Mouse (Mus musculus) bone marrow, adult 2 months (tissue): ENCODE results near the gene Smyd3. TPM values are rescaled to one million over a fixed set of nuclear protein-coding genes. Genes with fewer than 3 reads are reported as not detected.

Experiments
- H3K27ac ChIP-seq: fragments of 200-500 bp; 2 replicates; pipeline ENCODE4 v1.5.1; 2012; ENCODE audit warnings: low read depth, mild to moderate bottlenecking, control low read depth, inconsistent platforms, low read length; ENCODE audit not compliant: control insufficient read depth, poor library complexity, insufficient read depth
- H3K4me1 ChIP-seq: fragments of 200-500 bp; 2 replicates; pipeline ENCODE4 v1.6.1; 2011; ENCODE audit warnings: low read length; ENCODE audit not compliant: control insufficient read depth, insufficient read depth
- H3K4me3 ChIP-seq: fragments of 200-500 bp; replicated peaks from 2 replicates; pipeline ENCODE3; 2011; ENCODE audit warnings: mild to moderate bottlenecking, low read depth, low read length, control low read depth; ENCODE audit not compliant: control insufficient read depth
- CTCF ChIP-seq: fragments of 200-500 bp; IDR thresholded peaks from 2 replicates; pipeline ENCODE4 v1.5.1; 2011; ENCODE audit warnings: low read length, control low read depth; ENCODE audit not compliant: control insufficient read depth, insufficient read depth
- POLR2A ChIP-seq: fragments of 200-500 bp; IDR thresholded peaks from 2 replicates; pipeline ENCODE4 v1.6.1; 2011; ENCODE audit warnings: low read depth, mild to moderate bottlenecking, control low read depth, low read length, borderline replicate concordance; ENCODE audit not compliant: control insufficient read depth
- WGBS: fragments of 180-500 bp; shearing (Covaris S2); methylation state at CpG from one replicate; pipeline ENCODE4 v1.1.7; 2018; 5-methylcytosine and 5-hydroxymethylcytosine counted together
- polyA plus RNA-seq: library from polyadenylated mRNA; stranded (reverse); fragments of >200 nt; gene quantifications from 2 replicates; pipeline ENCODE4 v1.2.4, GENCODE M21; 2011; ENCODE audit warnings: low replicate concordance; ENCODE audit not compliant: missing spikeins, insufficient read depth, insufficient read length

Gene Smyd3
- polyA plus RNA-seq, 1 experiment: 20.8 TPM

DNA sequence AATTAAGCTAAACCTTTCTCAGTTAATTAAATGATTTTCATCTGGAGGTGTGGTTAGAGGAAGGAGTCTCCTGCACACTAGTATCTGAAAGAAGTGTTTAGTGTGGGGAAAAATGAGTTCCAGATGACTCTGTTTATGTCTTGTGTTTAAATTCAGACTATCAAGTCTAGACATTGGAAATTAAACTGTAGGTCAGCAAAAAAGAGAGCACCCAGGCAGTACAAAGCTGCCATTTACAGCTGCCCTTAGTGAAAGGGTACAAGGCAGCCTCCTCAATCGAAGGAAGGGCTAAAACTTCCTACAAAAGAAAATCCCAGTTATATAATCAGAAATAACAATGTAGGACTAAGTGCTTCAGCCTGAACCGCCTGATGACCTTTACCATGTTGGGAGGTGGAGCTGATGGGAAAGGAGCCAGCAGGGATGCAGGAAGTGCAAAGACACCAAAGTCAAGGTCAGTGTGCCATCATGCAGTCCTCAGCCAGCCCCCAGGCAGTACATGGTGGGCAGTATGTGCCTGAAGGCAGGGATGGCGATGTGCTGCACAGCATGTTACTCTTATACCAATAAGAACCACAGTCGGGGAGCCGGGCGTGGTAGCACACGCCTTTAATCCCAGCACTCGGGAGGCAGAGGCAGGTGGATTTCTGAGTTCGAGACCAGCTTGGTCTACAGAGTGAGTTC lies 319.2 kb downstream of the Smyd3 start:
- WGBS: 78% methylated on average over 9 of the region's 9 CpGs

DNA sequence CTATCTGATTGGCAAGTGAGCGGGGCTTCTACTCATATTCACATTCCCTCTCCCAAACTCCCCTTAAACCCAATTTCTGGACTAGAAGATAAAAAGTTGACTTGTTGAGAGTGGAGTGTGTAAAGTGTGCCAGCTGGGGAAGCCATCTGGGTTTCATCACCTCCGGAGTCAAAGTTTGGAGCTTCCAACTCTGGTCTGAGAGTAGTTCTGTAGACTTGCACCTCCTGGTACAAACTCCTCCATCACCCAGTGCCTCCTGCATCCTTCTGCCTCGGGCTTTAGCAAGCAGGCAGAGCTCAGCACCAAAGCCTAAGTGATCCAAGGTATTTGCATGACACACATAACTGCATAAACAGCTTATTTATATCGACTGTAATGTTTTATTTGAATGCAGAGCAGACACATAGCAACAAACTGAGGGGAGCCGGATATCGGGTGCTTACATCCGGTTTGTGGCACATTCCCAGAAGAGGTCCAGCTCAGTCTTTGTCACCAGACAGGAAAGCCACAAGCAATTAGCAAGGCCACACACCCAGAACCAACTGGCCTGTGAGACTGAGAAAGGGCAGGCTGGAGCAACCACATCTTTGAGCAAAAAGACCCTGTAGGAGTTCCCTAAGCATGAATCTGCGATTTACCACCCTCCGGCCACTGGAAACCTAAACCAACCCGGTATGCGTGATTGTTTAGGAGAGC lies 319.9 kb downstream of the Smyd3 start:
- WGBS: 41% methylated on average over 11 of the region's 11 CpGs
- Histone ChIP-seq H3K27ac (no peak overlapping the region), H3K4me1 (no peaks in the 10 kb centered on the region), H3K4me3 (no peak overlapping the region)
- TF ChIP-seq CTCF (no peak), POLR2A (no peak)

More for the DNA sequence above, 319.2 kb downstream of the Smyd3 start:
- no peak overlapping the region for H3K27ac ChIP-seq
- TF ChIP-seq POLR2A: no peak
- TF ChIP-seq CTCF: no peak
- H3K4me3 ChIP-seq: no peak overlapping the region
- H3K4me1 ChIP-seq: no peaks in the 10 kb centered on the region

DNA sequence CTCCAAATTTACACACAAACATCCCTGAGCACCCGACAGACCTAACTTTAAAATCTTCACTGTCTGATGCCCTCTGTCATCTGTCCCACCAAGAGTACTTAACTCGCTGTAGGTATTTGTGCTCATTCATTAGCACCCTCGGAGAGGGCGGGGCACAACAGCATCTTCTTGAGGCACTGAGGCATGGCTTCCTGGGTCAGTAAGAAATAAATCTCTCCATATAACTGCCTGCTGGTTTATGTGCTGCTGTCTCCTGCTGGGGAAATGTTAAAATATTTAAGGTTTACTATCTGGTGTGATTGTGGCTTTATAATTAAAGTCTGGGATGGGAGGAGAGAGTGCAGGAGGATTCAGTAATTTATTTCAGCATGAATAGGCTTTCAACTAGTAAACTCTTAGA lies 320.7 kb downstream of the Smyd3 start:
- no peak overlapping the region for H3K4me3 ChIP-seq
- TF ChIP-seq CTCF (no peak), POLR2A (no peak)
- H3K4me1 ChIP-seq: no peaks in the 10 kb centered on the region
- no peak overlapping the region for H3K27ac ChIP-seq
- 84% methylated on average over 4 of the region's 4 CpGs for WGBS

DNA sequence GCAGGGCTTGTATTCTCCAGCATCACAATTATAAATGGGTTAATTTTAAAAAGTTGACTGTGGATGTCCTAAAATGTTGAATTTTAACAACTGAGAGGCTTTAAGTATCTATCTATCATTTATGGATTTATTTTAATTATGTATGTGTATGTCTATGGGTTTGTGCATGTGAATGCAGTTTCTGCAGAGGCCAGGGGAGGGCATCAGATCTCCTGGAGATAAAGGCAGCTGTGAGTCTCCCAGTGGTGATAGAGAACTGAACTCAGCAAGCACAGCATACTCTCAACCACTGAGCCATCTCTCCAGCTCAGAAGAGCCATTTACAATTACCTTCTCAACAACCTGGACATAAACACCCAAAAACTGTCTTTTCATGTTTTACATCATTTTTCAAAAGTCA lies 321.4 kb downstream of the Smyd3 start:
- no peak overlapping the region for H3K27ac ChIP-seq
- TF ChIP-seq CTCF (no peak), POLR2A (no peak)
- H3K4me1 ChIP-seq: no peaks in the 10 kb centered on the region
- H3K4me3 ChIP-seq: no peak overlapping the region

DNA sequence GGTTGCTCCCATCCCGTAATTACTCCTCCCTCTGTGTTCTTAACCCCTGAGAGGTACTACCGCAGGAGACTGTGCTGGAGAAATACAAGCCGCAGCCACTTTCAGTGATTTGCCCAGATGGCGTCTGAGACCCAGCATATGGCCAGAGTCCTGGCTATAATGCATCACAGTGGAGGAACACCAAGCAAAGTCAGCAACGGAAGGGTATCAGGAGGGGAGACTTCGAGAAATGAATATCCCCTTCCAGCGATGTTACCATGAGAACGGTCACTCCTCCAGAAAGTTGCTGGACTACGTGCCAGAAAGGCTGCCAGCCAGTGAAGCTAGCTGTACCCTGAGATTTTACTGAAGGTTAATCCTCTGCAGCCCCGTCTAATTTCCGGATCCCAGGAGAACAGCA lies 325.1 kb downstream of the Smyd3 start:
- TF ChIP-seq CTCF (no peak), POLR2A (no peak)
- H3K4me1 ChIP-seq: no peaks in the 10 kb centered on the region
- H3K4me3 ChIP-seq: no peak overlapping the region
- 92% methylated on average over 11 of the region's 11 CpGs for WGBS
- H3K27ac ChIP-seq: no peak overlapping the region

DNA sequence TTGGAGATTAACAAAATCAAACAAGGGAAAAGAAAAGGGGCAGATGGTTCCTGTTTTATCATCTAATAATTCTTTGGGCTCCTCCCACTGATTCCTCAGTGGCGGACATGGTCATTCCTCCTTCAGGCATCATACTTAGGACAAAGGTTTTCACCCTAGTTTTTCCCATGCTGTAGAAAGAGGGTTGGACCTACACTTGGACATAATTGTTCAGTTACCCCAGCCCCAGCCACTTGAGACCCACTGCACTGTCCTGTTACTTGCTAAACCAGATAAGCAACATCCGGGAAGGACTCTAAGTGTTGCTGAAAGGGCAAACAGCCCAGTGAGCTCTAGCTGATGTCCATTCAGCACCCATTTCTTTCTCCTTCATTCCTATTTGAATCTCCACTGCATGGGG lies 327.0 kb downstream of the Smyd3 start:
- 73% methylated on average over 2 of the region's 2 CpGs for WGBS
- no peak overlapping the region for H3K4me3 ChIP-seq
- no peak overlapping the region for H3K27ac ChIP-seq
- no peaks in the 10 kb centered on the region for H3K4me1 ChIP-seq
- TF ChIP-seq POLR2A: no peak
- TF ChIP-seq CTCF: no peak

DNA sequence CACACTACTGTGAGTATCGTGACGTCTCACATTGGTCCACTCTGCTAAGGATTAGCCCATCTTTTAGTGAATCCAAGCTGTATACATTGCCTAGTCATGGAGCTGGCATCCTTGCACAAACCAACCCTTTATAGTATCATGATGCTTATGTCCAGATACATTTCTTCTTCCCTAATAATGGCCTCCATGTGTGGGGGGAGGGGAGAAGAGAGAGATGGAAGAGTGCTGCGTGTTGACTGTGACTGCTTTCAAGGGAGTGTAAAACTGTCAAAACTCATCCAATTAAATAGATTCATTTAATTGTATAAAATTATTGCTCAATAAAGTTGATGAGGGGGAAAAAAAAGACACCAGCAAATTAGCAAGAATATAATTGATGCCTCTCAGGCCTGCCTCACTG lies 330.7 kb downstream of the Smyd3 start:
- Histone ChIP-seq H3K4me1 (no peaks in the 10 kb centered on the region), H3K27ac (no peak overlapping the region), H3K4me3 (no peak overlapping the region)
- WGBS: 93% methylated on average over 3 of the region's 3 CpGs
- TF ChIP-seq CTCF (no peak), POLR2A (no peak)

DNA sequence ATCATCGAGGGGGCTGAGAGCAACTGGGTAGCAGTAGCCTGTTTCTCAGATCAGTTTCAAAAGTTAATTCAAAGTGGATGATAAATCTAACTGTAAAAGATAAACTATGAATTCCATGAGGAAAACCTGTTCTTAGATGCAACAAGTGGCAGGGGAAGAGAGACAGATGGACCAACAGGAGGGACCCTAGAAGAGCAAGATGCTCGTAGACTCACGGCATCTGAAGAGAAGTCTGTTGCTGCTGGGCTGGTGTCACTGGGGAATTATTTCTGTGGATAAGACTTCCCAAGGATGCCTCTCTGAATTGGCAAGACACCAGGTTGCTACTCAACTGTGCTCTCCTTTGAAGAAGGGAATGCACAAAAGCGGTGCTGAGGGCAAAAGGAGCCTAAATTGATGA lies 333.2 kb downstream of the Smyd3 start:
- Histone ChIP-seq H3K27ac (no peak overlapping the region), H3K4me1 (no peaks in the 10 kb centered on the region), H3K4me3 (no peak overlapping the region)
- no peak for TF ChIP-seq CTCF
- WGBS: 88% methylated on average over 4 of the region's 4 CpGs

DNA sequence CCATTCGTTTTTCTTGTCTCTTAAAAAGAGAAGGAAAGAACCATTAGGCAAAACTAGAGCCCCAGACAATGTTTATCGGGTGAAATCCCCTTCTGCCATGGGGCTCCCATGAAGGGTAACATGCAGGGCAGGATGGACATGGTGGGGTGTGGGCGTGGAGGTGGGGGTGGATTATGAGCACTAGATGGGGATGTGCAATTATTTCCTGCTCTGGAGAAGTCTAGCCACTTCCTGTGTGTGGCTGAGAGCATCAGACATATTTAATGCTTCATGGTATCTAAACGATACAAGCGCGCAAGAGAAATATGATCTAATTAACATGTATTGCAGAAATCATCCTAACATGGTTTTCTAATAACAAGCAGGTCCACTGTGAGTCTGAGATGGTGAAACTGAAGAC lies 334.3 kb downstream of the Smyd3 start:
- H3K4me3 ChIP-seq: no peak overlapping the region
- no peak overlapping the region for H3K27ac ChIP-seq
- 51% methylated on average over 6 of the region's 6 CpGs for WGBS
- TF ChIP-seq POLR2A (no peak), CTCF (no peak)
- H3K4me1 ChIP-seq: no peaks in the 10 kb centered on the region
